Comparison of ENCODE assay signal across 9 mouse cellular contexts in the genomic region with DNA sequence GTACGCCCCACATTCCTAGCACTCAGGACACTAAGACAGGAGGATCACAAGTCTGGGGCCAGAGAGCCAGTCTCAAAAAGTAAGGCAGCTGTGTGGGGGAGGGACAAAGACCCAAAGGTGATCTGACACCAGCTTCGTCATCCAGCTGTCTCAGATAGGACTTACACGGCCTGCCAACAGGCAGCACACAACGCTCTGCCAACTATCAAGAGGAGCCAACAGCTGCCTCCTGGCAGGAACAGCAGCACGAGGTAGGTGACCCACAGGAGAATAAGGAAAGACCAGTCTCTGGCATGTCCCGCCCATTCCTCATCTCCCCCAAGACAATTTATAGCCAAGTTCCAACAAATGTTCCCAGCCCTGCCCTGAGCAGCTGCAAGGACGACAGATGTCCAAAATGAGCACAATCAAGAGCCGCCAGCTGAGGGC. TPM values are rescaled to one million over a fixed set of nuclear protein-coding genes. Genes with fewer than 3 reads are reported as not detected.
DNase-seq lines count a peak whose midpoint lies in the region; ATAC-seq and TF ChIP-seq lines count a peak whose summit lies in the region.
"Had no signal": no experiment of that assay in that cellular context is flagged by ENCODE, and none has a peak within 500 bp of the region (broad histone marks: within the 10 kb centered on the region; RNA-seq: fewer than 3 reads in every experiment).

No protein-coding gene starts in this region.

- H3K9me3 ChIP-seq in kidney, postnatal 0 days (replicated peaks; ENCODE audit: low read length) = no peaks in the 10 kb centered on the region
- no peaks in the 10 kb centered on the region for H3K9me3 ChIP-seq in heart, postnatal 0 days (replicated peaks; ENCODE audit: control insufficient read depth, low read length)

- no peak overlapping the region for H3K4me2 ChIP-seq in kidney, postnatal 0 days (ENCODE audit: low read length)
- H3K4me2 ChIP-seq in heart, postnatal 0 days (ENCODE audit: low read depth, low read length) = peak overlapping the region; percentile 32
- peak overlapping the region; percentile 44 for H3K4me2 ChIP-seq in myocyte (ENCODE audit: low read depth)

- no peaks in the 10 kb centered on the region for H3K27me3 ChIP-seq in kidney, postnatal 0 days (ENCODE audit: insufficient read depth, low read length)
- H3K27me3 ChIP-seq in heart, postnatal 0 days (ENCODE audit: control insufficient read depth, insufficient read depth, low read length) = no peaks in the 10 kb centered on the region
- no peaks in the 10 kb centered on the region for H3K27me3 ChIP-seq in myocyte (ENCODE audit: control insufficient read depth, insufficient read depth, insufficient read length)
- H3K27me3 ChIP-seq: Patski had no signal

- H3ac ChIP-seq in myocyte (ENCODE audit: control insufficient read depth, insufficient read length) = no peak overlapping the region

- H3K9ac ChIP-seq in kidney, postnatal 0 days (ENCODE audit: low read depth, low read length) = no peak overlapping the region
- peak overlapping the region; percentile 17; the same call in 1 of the 2 replicates for H3K9ac ChIP-seq in heart, postnatal 0 days (replicated peaks; ENCODE audit: low read depth, low read length)

- 29% methylated on average over 8 of the region's 8 CpGs for WGBS in kidney, postnatal 0 days
- WGBS in heart, postnatal 0 days = 8% methylated on average over 8 of the region's 8 CpGs

- peak; percentile 84 for TF ChIP-seq EP300 in heart, postnatal 0 days (IDR thresholded peaks at IDR 0.05; ENCODE audit: low read depth)

- no peak for TF ChIP-seq POLR2A in myocyte (IDR thresholded peaks at IDR 0.05; ENCODE audit: insufficient read length, low read depth)

- 0 out of 2 replicates have a peak, but pooled peaks have one; percentile 37 for ATAC-seq in kidney, postnatal 0 days (replicated peaks; ENCODE audit: low FRiP score, low read depth)
- peak; percentile 72 for ATAC-seq in heart, postnatal 0 days (ENCODE audit: insufficient read depth, low read depth)
- ATAC-seq: Patski had no signal

- no peaks in the 10 kb centered on the region for H3K79me2 ChIP-seq in myocyte (ENCODE audit: control insufficient read depth, insufficient read depth)

- no peak for DNase-seq in kidney, postnatal 0 days (ENCODE audit: low spot score)
- no peak for DNase-seq in kidney, adult 18-20 months
- peak; percentile 42 for DNase-seq in fat pad, adult 2 months (ENCODE audit: extremely low read depth, low read depth, low spot score)
- peak; percentile 87 for DNase-seq in heart, postnatal 0 days (ENCODE audit: low spot score)
- no peak for DNase-seq in cerebellum, adult 11-12 months
- DNase-seq in cerebellum, adult 9-11 months = no peak
- no peak for DNase-seq in MN1 (ENCODE audit: low spot score)

- 0 out of 2 replicates have a peak overlapping the region, but pooled peaks have one; percentile 3 for H3K27ac ChIP-seq in kidney, postnatal 0 days
- H3K27ac ChIP-seq in heart, postnatal 0 days (ENCODE audit: low read depth) = peak overlapping the region; percentile 87

- TF ChIP-seq CTCF in kidney, postnatal 0 days (IDR thresholded peaks at IDR 0.05; ENCODE audit: low read depth) = no peak
- TF ChIP-seq CTCF in heart, postnatal 0 days (IDR thresholded peaks at IDR 0.05; ENCODE audit: low read depth) = no peak

- 0 out of 2 replicates have a peak, but pooled peaks cover 4% of the 10 kb centered on the region for H3K36me3 ChIP-seq in kidney, postnatal 0 days (ENCODE audit: insufficient read depth, low read length)
- peaks cover 41% of the 10 kb centered on the region for H3K36me3 ChIP-seq in heart, postnatal 0 days (replicated peaks; ENCODE audit: control insufficient read depth, insufficient read depth, low read length)
- H3K36me3 ChIP-seq in myocyte (ENCODE audit: control insufficient read depth, insufficient read depth) = no peaks in the 10 kb centered on the region

- H3K4me1 ChIP-seq in kidney, postnatal 0 days (replicated peaks; ENCODE audit: insufficient read depth, low read length) = peaks cover 22% of the 10 kb centered on the region; the same call in 1 of the 2 replicates
- peaks cover 68% of the 10 kb centered on the region for H3K4me1 ChIP-seq in heart, postnatal 0 days (ENCODE audit: control insufficient read depth, insufficient read depth)

- H3K4me3 ChIP-seq in kidney, postnatal 0 days (replicated peaks; ENCODE audit: low read depth, low read length) = no peak overlapping the region
- no peak overlapping the region for H3K4me3 ChIP-seq in heart, postnatal 0 days (ENCODE audit: low read depth, low read length)
- H3K4me3 ChIP-seq in myocyte = no peak overlapping the region

TF ChIP-seq in myocyte, 11 proteins besides CTCF, POLR2A, EP300 and RAD21:
- TF ChIP-seq REST (IDR thresholded peaks at IDR 0.05; ENCODE audit: insufficient read depth, insufficient read length) (no peak), CEBPB (IDR thresholded peaks at IDR 0.05; ENCODE audit: insufficient read depth, poor library complexity, severe bottlenecking) (no peak), MYOG (IDR thresholded peaks at IDR 0.05; ENCODE audit: control insufficient read depth in 1 of 3, insufficient read depth in 1 of 3, insufficient read length in 2 of 3, low read depth in 2 of 3) (peak; percentile 91 to 98 (median 97)), SRF (IDR thresholded peaks at IDR 0.05; ENCODE audit: control insufficient read depth, insufficient read length, low read depth) (peak; percentile 20), POLR2AphosphoS2 (IDR thresholded peaks at IDR 0.05; ENCODE audit: insufficient read length, low read depth) (no peak), E2F4 (IDR thresholded peaks at IDR 0.05; ENCODE audit: insufficient read depth) (no peak), MAX (IDR thresholded peaks at IDR 0.05; ENCODE audit: low read depth) (peak; percentile 24), TCF12 (IDR thresholded peaks at IDR 0.05; ENCODE audit: insufficient read depth, poor library complexity, severe bottlenecking) (peak; percentile 96), MYOD1 (IDR thresholded peaks at IDR 0.05; ENCODE audit: control insufficient read depth in 1 of 3, insufficient read length in 2 of 3, low read depth in 2 of 3) (peak; percentile 65 to 91 (median 89)), USF1 (IDR thresholded peaks at IDR 0.05; ENCODE audit: low read depth) (no peak), TCF3 (IDR thresholded peaks at IDR 0.05; ENCODE audit: insufficient read length, low read depth) (peak; percentile 80)

RNA-seq across cellular contexts. Expression of gene Igf2r, which starts 9.8 kb away (rescaled TPM):
- polyA plus RNA-seq in kidney, postnatal 0 days (2015; fragmentation: Nextera tagmentation; extraction: Ambion mirVana) = 16.1 and 16.7 TPM in 2 replicates
- total RNA-seq in heart, postnatal 0 days (2014; rRNA removed; ENCODE audit: low replicate concordance) = 424 and 484 TPM in 2 replicates
- polyA plus RNA-seq in heart, postnatal 0 days (2015; fragmentation: Nextera tagmentation; extraction: Ambion mirVana) = 52.2 and 59.9 TPM in 2 replicates
- 21.6 TPM for polyA plus RNA-seq in myocyte (2012; fragmentation: generic; extraction: Trizol)

Comparison
In these comparisons a context has a peak if more than half of its experiments do, and no peak if none do; other contexts are left out.
1. DNase-seq: peak in fat pad, adult 2 months (single experiment) and heart, postnatal 0 days (single experiment); none in kidney, postnatal 0 days (single experiment), kidney, adult 18-20 months (single experiment), cerebellum, adult 11-12 months (single experiment), cerebellum, adult 9-11 months (single experiment) and MN1 (single experiment).